Mouse (Mus musculus) cortical plate, adult 2 months (tissue): ENCODE measurements at regions not wholly inside any gene's neighbourhood (a gene's known extent, or its start where the extent isn't known, plus 50 kb on each side); places are given as distances from the start of the nearest gene placed in this dataset.

Experiments
- CTCF ChIP-seq: fragments of 200-500 bp; IDR thresholded peaks from 2 replicates; pipeline ENCODE4 v1.5.1; 2011; ENCODE audit warnings: mild to moderate bottlenecking, control low read depth, low read length; ENCODE audit not compliant: insufficient read depth; ENCODE audit errors: extremely low read depth
- POLR2A ChIP-seq: fragments of 200-500 bp; IDR thresholded peaks from 2 replicates; pipeline ENCODE4 v1.6.1; 2011; ENCODE audit warnings: mild to moderate bottlenecking, low read length, control low read depth; ENCODE audit not compliant: insufficient read depth; ENCODE audit errors: extremely low read depth

DNA sequence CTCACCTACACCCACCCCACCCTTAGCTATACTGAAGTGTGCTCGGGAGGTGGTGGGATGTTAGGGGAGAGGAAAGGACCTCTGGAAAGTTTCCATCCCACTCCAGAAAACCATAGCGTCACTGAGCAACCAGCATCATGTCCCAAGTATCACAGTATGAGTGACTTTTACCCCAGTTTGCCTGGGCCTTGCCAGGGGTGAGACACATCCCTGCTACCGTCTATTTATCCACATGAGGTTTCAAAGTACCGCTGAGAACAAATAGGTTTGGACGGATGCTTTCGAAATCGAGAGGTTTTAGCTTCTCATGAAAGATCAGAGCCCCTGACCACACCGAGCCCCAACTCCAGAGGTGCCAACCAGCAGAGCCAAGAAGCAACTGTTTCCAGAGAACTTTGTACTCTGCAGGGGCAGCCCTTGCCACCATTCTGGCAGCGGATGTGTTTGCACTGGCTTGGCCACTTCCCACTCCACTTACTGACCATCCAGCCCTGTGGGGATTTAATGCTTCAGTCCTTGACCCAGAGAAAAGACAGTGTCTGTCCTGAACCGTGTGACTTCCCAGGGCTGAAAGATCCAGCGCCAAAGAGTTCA lies 107.3 kb upstream of the Nectin1 start:
- no peak for TF ChIP-seq POLR2A
- TF ChIP-seq CTCF = no peak
